Mouse (Mus musculus) forebrain, embryonic 15.5 days (tissue): ENCODE data around the gene Cherp. TPM values are rescaled to one million over a fixed set of nuclear protein-coding genes. Genes with fewer than 3 reads are reported as not detected.

Experiments used
- ATAC-seq: fragments of 200-750 bp; cut with Nextera tagmentation; replicated peaks from 2 replicates; pipeline ENCODE4 v1.8.0; 2017; ENCODE audit warnings: mild to moderate bottlenecking, moderate TSS enrichment, moderate library complexity
- H3K27ac ChIP-seq: fragments of 300-500 bp; sonication (generic); replicated peaks from 2 replicates; pipeline ENCODE4 v1.5.1; 2015; ENCODE audit warnings: mild to moderate bottlenecking, inconsistent platforms
- H3K27me3 ChIP-seq: fragments of 300-500 bp; sonication (generic); 2 replicates; pipeline ENCODE4 v1.6.1; 2015; ENCODE audit warnings: inconsistent platforms
- H3K36me3 ChIP-seq: fragments of 300-500 bp; sonication (generic); 2 replicates; pipeline ENCODE4 v1.6.1; 2015; ENCODE audit warnings: mild to moderate bottlenecking, inconsistent platforms
- H3K4me1 ChIP-seq: fragments of 300-500 bp; sonication (generic); 2 replicates; pipeline ENCODE4 v1.6.1; 2015; ENCODE audit warnings: inconsistent platforms
- H3K4me2 ChIP-seq: fragments of 300-500 bp; sonication (generic); replicated peaks from 2 replicates; pipeline ENCODE4 v1.6.1; 2015; ENCODE audit warnings: mild to moderate bottlenecking, inconsistent platforms
- H3K4me3 ChIP-seq: fragments of 300-500 bp; sonication (generic); 2 replicates; pipeline ENCODE4 v1.5.1; 2015; ENCODE audit warnings: mild to moderate bottlenecking, inconsistent platforms
- H3K9ac ChIP-seq: fragments of 300-500 bp; sonication (generic); replicated peaks from 2 replicates; pipeline ENCODE4 v1.6.1; 2015; ENCODE audit warnings: mild to moderate bottlenecking, inconsistent platforms
- H3K9me3 ChIP-seq: fragments of 300-500 bp; sonication (generic); 2 replicates; pipeline ENCODE4 v1.6.1; 2016; ENCODE audit warnings: inconsistent platforms
- WGBS: fragments of 180-500 bp; shearing (Covaris S2); methylation state at CpG from one replicate; pipeline ENCODE4 v1.1.7; 2015; ENCODE audit warnings: mixed read lengths; 5-methylcytosine and 5-hydroxymethylcytosine counted together
- microRNA-seq: library from miRNA; unstranded; fragments of <30 nt; microRNA quantifications from one replicate; pipeline ENCODE4, GENCODE M21; 2016
- polyA plus RNA-seq: library from polyadenylated mRNA; unstranded; fragments of >200 nt; fragmentation: Nextera tagmentation; extraction: Ambion mirVana; gene quantifications from 2 replicates; pipeline ENCODE4 v1.2.1, GENCODE M21; 2015

The Cherp gene
- polyA plus RNA-seq, 1 experiment from 2014 or later = 46.8 TPM

DNA sequence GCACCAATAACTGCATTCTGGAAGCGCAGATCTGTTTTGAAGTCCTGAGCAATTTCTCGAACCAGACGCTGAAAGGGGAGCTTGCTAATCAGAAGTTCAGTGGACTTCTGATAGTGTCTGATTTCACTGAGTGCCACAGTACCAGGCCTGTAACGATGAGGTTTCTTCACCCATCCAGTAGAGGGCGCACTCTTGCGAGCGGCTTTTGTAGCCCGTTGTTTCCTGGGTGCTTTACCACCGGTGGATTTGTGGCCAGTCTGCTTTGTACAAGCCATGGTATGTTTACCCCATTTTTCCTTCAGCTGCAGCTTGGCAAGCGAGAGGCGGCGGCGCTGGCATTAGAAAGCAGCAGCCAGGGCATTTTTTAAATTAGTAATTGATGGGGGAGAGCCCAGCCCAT lies 45.4 kb downstream of the Cherp start:
- Histone ChIP-seq H3K9ac (no peak overlapping the region), H3K4me3 (no peak overlapping the region), H3K27ac (no peak overlapping the region), H3K36me3 (no peaks in the 10 kb centered on the region), H3K27me3 (no peaks in the 10 kb centered on the region), H3K4me2 (no peak overlapping the region), H3K9me3 (no peaks in the 10 kb centered on the region), H3K4me1 (no peaks in the 10 kb centered on the region)
- 55% methylated on average over 13 of the region's 13 CpGs for WGBS
- no peak for ATAC-seq

DNA sequence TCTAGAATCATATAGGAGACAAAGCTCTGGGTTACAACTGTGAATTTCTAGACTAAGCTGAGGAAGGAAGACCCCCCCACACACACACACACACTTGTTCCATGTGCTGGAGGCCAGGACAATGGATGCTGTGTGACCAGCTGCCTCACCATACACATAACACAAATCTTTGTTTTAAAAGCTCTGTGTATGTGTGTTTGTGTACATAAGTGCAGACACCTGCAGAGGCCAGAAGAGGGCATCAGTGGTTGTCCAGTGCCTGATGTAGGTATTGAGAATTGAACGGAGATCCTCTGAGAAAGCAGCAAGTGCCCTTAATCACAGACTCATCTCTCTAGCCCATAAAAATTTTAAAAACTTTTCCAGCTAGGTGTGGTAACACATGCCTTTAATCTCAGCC lies 52.1 kb downstream of the Cherp start:
- Histone ChIP-seq H3K4me1 (peaks cover 32% of the 10 kb centered on the region), H3K4me3 (no peak overlapping the region), H3K4me2 (no peak overlapping the region), H3K27ac (no peak overlapping the region), H3K27me3 (no peaks in the 10 kb centered on the region), H3K36me3 (no peaks in the 10 kb centered on the region), H3K9ac (no peak overlapping the region), H3K9me3 (no peaks in the 10 kb centered on the region)
- ATAC-seq = no peak
- WGBS = 68% methylated on average over 1 of the region's 1 CpGs

DNA sequence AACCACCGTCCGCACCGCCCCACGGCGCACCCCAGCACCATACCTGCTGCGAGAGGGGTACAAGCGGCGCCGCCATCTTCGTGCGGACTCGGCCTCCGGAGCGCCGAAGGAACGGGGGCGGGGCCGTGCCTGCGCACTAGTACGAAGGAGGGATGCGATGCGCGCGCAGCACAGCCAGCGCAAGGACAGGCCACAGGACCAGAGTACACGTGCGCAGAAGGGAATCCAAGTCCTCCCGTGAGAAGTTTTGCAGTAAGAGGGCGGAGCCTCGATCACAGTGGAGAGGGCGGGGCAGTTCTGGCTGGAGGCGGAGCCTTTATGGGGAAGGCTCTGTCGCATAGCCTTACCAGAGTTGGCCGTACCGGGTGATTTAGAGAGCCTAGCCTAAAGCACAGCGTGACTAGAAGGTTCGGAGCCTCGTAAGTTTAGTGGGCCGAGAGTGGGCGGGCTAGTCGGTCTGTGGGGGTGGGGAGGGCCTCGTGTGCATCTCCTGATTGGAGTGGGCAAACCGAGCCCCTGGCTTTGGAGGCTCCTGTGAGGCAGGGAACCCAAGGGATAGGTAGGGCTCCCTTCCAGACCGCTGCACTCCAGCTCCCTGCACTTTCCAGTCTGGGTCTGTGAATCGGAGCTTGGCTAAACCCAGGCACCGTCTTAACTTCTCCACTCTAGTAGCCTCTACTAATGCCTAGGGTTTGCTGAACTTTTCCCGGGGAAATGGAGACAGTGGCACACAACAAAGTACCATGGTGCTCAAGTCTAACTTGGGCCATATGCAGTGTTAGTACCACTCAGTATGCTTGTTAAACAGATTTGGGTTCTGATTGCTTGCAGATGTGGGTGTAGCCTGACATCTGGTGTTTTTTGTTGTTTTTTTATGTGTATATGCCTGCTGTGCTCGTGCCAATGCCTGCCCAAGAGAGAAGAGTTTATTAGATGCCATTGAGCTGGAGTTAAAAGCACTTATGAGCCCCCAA lies 53.4 kb downstream of the Cherp start, which contains the start of gene Eps15l1:
TSS of gene Eps15l1 (minus strand) at position 99 of the 974 bp plus-strand sequence.
- Histone ChIP-seq H3K9me3 (no peaks in the 10 kb centered on the region), H3K4me1 (peaks cover 45% of the 10 kb centered on the region), H3K27ac (peak within 1 kb of the TSS; percentile 79), H3K4me3 (peak within 1 kb of the TSS; percentile 84), H3K36me3 (no peaks in the 10 kb centered on the region), H3K27me3 (no peaks in the 10 kb centered on the region), H3K9ac (peak within 1 kb of the TSS; percentile 82), H3K4me2 (peak within 1 kb of the TSS; percentile 74)
- WGBS = 1% methylated on average over 48 of the region's 48 CpGs
- ATAC-seq = peak; percentile 98

DNA sequence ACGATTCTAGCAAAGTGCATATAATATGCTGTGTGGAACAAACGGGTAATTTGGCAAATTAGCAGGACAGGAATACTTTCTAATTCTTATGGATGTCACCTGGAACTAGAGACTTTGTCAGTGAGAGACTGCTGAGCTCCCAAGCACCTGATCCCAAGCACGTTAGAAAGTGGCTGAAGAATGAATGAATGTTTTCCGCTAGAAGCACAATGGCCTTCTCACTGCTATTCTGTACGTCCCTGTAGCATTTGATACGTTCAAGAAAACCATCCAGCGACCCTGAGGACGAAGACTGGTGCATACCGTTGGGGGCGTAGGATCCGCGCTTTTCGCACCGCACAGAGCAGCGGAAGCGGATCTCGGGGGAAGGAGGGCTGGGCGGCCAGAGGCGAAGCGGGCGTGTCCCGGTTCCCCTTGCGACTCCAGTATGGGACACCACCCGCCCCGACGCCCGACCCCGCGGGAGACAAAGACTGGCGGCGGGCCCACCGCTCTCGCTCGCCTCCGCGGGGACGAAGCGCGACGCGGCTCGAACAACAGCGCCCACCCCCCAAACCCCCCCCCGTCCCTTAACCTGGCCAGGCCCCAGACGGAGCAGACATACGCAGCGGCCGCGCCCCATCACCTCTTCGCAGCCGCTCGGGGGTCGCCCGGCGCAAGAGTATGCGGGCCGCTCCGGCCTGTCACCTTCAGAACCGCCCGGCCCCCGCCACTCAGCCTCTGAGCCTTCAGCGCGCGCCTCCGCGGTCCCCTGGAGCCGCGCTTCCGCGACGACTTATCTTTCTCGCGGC lies 54.3 kb downstream of the Cherp start:
- Histone ChIP-seq H3K27ac (peak overlapping the region; percentile 79), H3K27me3 (no peaks in the 10 kb centered on the region), H3K4me1 (peaks cover 53% of the 10 kb centered on the region), H3K4me2 (peak overlapping the region; percentile 74), H3K4me3 (peak overlapping the region; percentile 84), H3K36me3 (no peaks in the 10 kb centered on the region), H3K9me3 (no peaks in the 10 kb centered on the region), H3K9ac (peak overlapping the region; percentile 82)
- under 1% methylated on average over 73 of the region's 73 CpGs for WGBS
- ATAC-seq = peak; percentile 74

DNA sequence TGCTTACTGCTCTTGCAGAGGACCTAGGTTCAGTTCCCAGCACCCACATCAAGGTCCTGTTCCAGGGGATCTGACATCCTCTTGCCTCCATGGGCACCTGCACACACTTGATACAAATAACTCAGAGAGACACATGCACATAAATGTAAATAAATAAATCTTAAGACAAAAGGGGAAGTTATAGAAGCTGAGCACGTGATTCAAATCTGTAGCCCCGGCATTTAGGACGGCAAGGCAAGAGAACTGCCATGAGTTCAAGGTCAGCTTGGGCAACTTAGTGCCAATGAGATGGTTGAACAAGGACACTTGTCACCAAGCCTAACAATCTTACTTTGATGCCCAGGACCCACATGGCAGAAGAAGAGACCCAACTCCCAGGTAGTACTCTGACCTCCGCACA lies 57.0 kb downstream of the Cherp start:
- no peak for ATAC-seq
- Histone ChIP-seq H3K4me2 (no peak overlapping the region), H3K27me3 (no peaks in the 10 kb centered on the region), H3K36me3 (0 out of 2 replicates have a peak, but pooled peaks cover 4% of the 10 kb centered on the region), H3K9me3 (no peaks in the 10 kb centered on the region), H3K4me3 (no peak overlapping the region), H3K9ac (no peak overlapping the region), H3K4me1 (peaks cover 59% of the 10 kb centered on the region), H3K27ac (no peak overlapping the region)
- 88% methylated on average over 4 of the region's 4 CpGs for WGBS

DNA sequence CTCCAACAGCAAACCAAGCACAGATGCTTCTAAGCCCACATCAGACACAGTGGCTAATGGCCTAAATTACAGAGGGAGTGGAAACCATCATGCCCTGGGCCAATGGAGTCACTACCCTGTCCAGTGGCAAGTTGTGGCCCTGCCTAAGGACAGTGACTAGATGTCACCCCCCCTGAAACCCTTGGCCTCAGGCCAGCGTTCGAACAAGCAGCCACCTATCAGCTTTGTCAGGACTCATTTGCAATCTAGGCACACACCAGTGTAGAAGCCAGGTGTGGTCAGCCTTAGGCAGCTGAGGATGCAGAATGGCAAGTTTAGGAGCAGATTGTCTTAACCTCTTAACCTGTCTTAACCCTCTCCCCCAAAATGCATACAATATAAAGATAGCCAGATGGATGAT lies 59.8 kb downstream of the Cherp start:
- Histone ChIP-seq H3K9me3 (no peaks in the 10 kb centered on the region), H3K4me2 (no peak overlapping the region), H3K4me3 (no peak overlapping the region), H3K4me1 (peaks cover 55% of the 10 kb centered on the region), H3K27me3 (no peaks in the 10 kb centered on the region), H3K9ac (no peak overlapping the region), H3K27ac (no peak overlapping the region), H3K36me3 (0 out of 2 replicates have a peak, but pooled peaks cover 4% of the 10 kb centered on the region)
- 78% methylated on average over 2 of the region's 2 CpGs for WGBS
- no peak for ATAC-seq

DNA sequence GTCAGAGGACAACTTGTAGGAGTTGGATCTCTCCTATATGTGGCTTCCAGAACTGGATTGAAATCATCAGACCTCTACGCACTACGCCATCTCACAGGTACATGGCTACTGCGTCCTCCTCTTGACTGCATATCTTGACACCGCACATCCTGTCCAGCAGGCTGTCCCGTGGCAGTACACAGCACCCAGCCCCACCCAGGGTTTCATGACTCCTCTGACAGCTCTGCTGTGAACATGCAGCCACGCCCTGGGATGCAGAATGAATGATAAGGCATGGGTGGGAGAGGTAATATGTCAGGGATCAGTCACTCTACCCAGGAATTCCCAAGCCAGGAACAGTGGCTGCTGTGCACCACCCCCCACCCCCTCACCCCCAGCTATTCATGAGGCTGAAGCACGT lies 61.2 kb downstream of the Cherp start:
- 94% methylated on average over 7 of the region's 7 CpGs for WGBS
- peaks cover 42% of the 10 kb centered on the region for H3K4me1 ChIP-seq
- no peak for ATAC-seq

More for the DNA sequence above, 61.2 kb downstream of the Cherp start:
- Histone ChIP-seq H3K27ac (no peak overlapping the region), H3K4me3 (no peak overlapping the region), H3K9ac (no peak overlapping the region), H3K4me2 (no peak overlapping the region), H3K9me3 (no peaks in the 10 kb centered on the region), H3K36me3 (0 out of 2 replicates have a peak, but pooled peaks cover 4% of the 10 kb centered on the region), H3K27me3 (no peaks in the 10 kb centered on the region)

Small RNAs within 50 kb of the gene (microRNA-seq; reads per million reads assigned to microRNA genes)
- gene Mir7068 = not detected

Other genes with a start within 250 kb of the Cherp start
- gene Ap1m1, start 235.2 kb downstream of the Cherp start, polyA plus RNA-seq = 248 and 252 TPM in 2 replicates
- gene Gm10282, start 170.0 kb downstream of the Cherp start, polyA plus RNA-seq = 23.0 and 23.1 TPM in 2 replicates
- gene Klf2, start 156.2 kb downstream of the Cherp start, polyA plus RNA-seq = 4.0 and 4.1 TPM in 2 replicates
- 62.3 and 63.1 TPM in 2 replicates for gene Eps15l1, start 53.8 kb downstream of the Cherp start, polyA plus RNA-seq
- gene Calr3, start 31.4 kb downstream of the Cherp start, polyA plus RNA-seq = 0.92 TPM in 2 replicates
- gene 1700030K09Rik, start 31.3 kb downstream of the Cherp start, polyA plus RNA-seq = 22.2 and 23.1 TPM in 2 replicates
- gene Slc35e1, start 17.4 kb upstream of the Cherp start, polyA plus RNA-seq = 13.8 and 14.7 TPM in 2 replicates
- 18.2 and 19.9 TPM in 2 replicates for gene Med26, start 73.0 kb upstream of the Cherp start, polyA plus RNA-seq
- gene Smim7, start 95.9 kb upstream of the Cherp start, polyA plus RNA-seq = 127 and 128 TPM in 2 replicates
- gene Tmem38a, start 96.8 kb upstream of the Cherp start, polyA plus RNA-seq = 17.7 and 17.8 TPM in 2 replicates
- 1.6 and 2.1 TPM in 2 replicates for gene Nwd1, start 171.5 kb upstream of the Cherp start, polyA plus RNA-seq
- 196 and 197 TPM in 2 replicates for gene Sin3b, start 248.1 kb upstream of the Cherp start, polyA plus RNA-seq